Mouse (Mus musculus) myocyte (in vitro differentiated cells): ENCODE measurements at regions not wholly inside any gene's neighbourhood (a gene's known extent, or its start where the extent isn't known, plus 50 kb on each side); places are given as distances from the start of the nearest gene placed in this dataset.

ENCODE experiments used
- H3K27me3 ChIP-seq: one replicate; pipeline ENCODE4 v1.6.1; 2011; ENCODE audit not compliant: control insufficient read depth, insufficient read depth, insufficient read length
- H3K36me3 ChIP-seq: one replicate; pipeline ENCODE4 v1.6.1; 2011; ENCODE audit not compliant: control insufficient read depth, insufficient read depth
- H3K4me2 ChIP-seq: one replicate; pipeline ENCODE4 v1.6.1; 2011; ENCODE audit warnings: low read depth, control low read depth
- H3K4me3 ChIP-seq: one replicate; pipeline ENCODE4 v1.5.1; 2011; ENCODE audit warnings: mild to moderate bottlenecking, control low read depth, moderate library complexity
- H3K79me2 ChIP-seq: one replicate; pipeline ENCODE4 v1.6.1; 2011; ENCODE audit not compliant: control insufficient read depth, insufficient read depth
- H3ac ChIP-seq: one replicate; pipeline ENCODE4 v1.6.1; 2011; ENCODE audit not compliant: control insufficient read depth, insufficient read length
- CEBPB ChIP-seq: IDR thresholded peaks from 2 replicates; pipeline ENCODE4 v1.6.1; 2011; ENCODE audit warnings: mild to moderate bottlenecking, moderate library complexity; ENCODE audit not compliant: poor library complexity, insufficient read depth, severe bottlenecking
- E2F4 ChIP-seq: IDR thresholded peaks from one replicate; pipeline ENCODE4 v1.6.1; 2011; ENCODE audit warnings: mild to moderate bottlenecking, control low read depth, moderate library complexity; ENCODE audit not compliant: insufficient read depth
- MAX ChIP-seq: IDR thresholded peaks from one replicate; pipeline ENCODE4 v1.6.1; 2011; ENCODE audit warnings: low read depth, mild to moderate bottlenecking, control low read depth
- MYOD1 ChIP-seq, 3 experiments: IDR thresholded peaks; one replicate each; pipeline ENCODE4 v1.6.1; 2011; ENCODE audit warnings: control low read depth in 2 of 3, low read depth in 2 of 3, mild to moderate bottlenecking in 2 of 3, moderate library complexity in 1 of 3; ENCODE audit not compliant: insufficient read length in 2 of 3, control insufficient read depth in 1 of 3
- MYOG ChIP-seq, 3 experiments: IDR thresholded peaks; one replicate each; pipeline ENCODE4 v1.6.1; 2011; ENCODE audit warnings: control low read depth in 2 of 3, low read depth in 2 of 3, mild to moderate bottlenecking in 2 of 3; ENCODE audit not compliant: insufficient read length in 2 of 3, control insufficient read depth in 1 of 3, insufficient read depth in 1 of 3
- POLR2A ChIP-seq: IDR thresholded peaks from one replicate; pipeline ENCODE4 v1.6.1; 2011; ENCODE audit warnings: low read depth, mild to moderate bottlenecking, control low read depth, moderate library complexity; ENCODE audit not compliant: insufficient read length
- POLR2AphosphoS2 ChIP-seq: IDR thresholded peaks from one replicate; pipeline ENCODE4 v1.6.1; 2011; ENCODE audit warnings: low read depth, control low read depth; ENCODE audit not compliant: insufficient read length
- REST ChIP-seq: IDR thresholded peaks from one replicate; pipeline ENCODE4 v1.6.1; 2011; ENCODE audit warnings: mild to moderate bottlenecking, control low read depth, moderate library complexity; ENCODE audit not compliant: insufficient read depth, insufficient read length
- SRF ChIP-seq: IDR thresholded peaks from one replicate; pipeline ENCODE4 v1.6.1; 2011; ENCODE audit warnings: low read depth; ENCODE audit not compliant: control insufficient read depth, insufficient read length
- TCF12 ChIP-seq: IDR thresholded peaks from one replicate; pipeline ENCODE4 v1.6.1; 2011; ENCODE audit warnings: mild to moderate bottlenecking, control low read depth; ENCODE audit not compliant: poor library complexity, insufficient read depth, severe bottlenecking
- TCF3 ChIP-seq: IDR thresholded peaks from one replicate; pipeline ENCODE4 v1.6.1; 2011; ENCODE audit warnings: low read depth, control low read depth; ENCODE audit not compliant: insufficient read length
- USF1 ChIP-seq: IDR thresholded peaks from one replicate; pipeline ENCODE4 v1.6.1; 2011; ENCODE audit warnings: low read depth, mild to moderate bottlenecking, control low read depth, moderate library complexity

- H3K79me2 ChIP-seq = no peaks in the 10 kb centered on the region
- H3K4me3 ChIP-seq = no peak overlapping the region
- TF ChIP-seq REST (no peak), MYOD1 (IDR thresholded peaks at IDR 0.05; ENCODE audit: control insufficient read depth in 1 of 3, insufficient read length in 2 of 3, low read depth in 2 of 3) (no peak), E2F4 (no peak), POLR2A (no peak)
- no peaks in the 10 kb centered on the region for H3K36me3 ChIP-seq
- no peak overlapping the region for H3ac ChIP-seq
- no peak overlapping the region for H3K4me2 ChIP-seq
- H3K27me3 ChIP-seq = no peaks in the 10 kb centered on the region
Observed at GRCm38 (mm10) chr10:116713456-116713855, 132.1 kb upstream of the Cnot2 start.

- Histone ChIP-seq H3K4me3 (no peak overlapping the region), H3K4me2 (no peak overlapping the region), H3K27me3 (no peaks in the 10 kb centered on the region), H3ac (no peak overlapping the region), H3K79me2 (no peaks in the 10 kb centered on the region), H3K36me3 (no peaks in the 10 kb centered on the region)
- TF ChIP-seq SRF (no peak), USF1 (no peak), TCF12 (no peak), REST (no peak), POLR2A (no peak), MYOG (IDR thresholded peaks at IDR 0.05; ENCODE audit: control insufficient read depth in 1 of 3, insufficient read depth in 1 of 3, insufficient read length in 2 of 3, low read depth in 2 of 3) (no peak)
Observed at GRCm38 (mm10) chr10:116707025-116707424, 125.7 kb upstream of the Cnot2 start.

- Histone ChIP-seq H3K4me2 (no peak overlapping the region), H3K27me3 (no peaks in the 10 kb centered on the region), H3ac (no peak overlapping the region), H3K79me2 (no peaks in the 10 kb centered on the region), H3K36me3 (no peaks in the 10 kb centered on the region), H3K4me3 (no peak overlapping the region)
- no peak for TF ChIP-seq POLR2A
- no peak for TF ChIP-seq MYOG (IDR thresholded peaks at IDR 0.05; ENCODE audit: control insufficient read depth in 1 of 3, insufficient read depth in 1 of 3, insufficient read length in 2 of 3, low read depth in 2 of 3)
- no peak for TF ChIP-seq REST
- TF ChIP-seq USF1 = no peak
- TF ChIP-seq POLR2AphosphoS2 = no peak
- TF ChIP-seq SRF = no peak
- TF ChIP-seq TCF12 = no peak
- TF ChIP-seq E2F4 = no peak
- no peak for TF ChIP-seq CEBPB
- TF ChIP-seq MYOD1 (IDR thresholded peaks at IDR 0.05; ENCODE audit: control insufficient read depth in 1 of 3, insufficient read length in 2 of 3, low read depth in 2 of 3) = no peak
- no peak for TF ChIP-seq MAX
- TF ChIP-seq TCF3 = no peak
Observed at GRCm38 (mm10) chr10:116701281-116701680, 120.0 kb upstream of the Cnot2 start.

GRCm38 (mm10) chr10:116699711-116700110 lies 118.4 kb upstream of the Cnot2 start:
- H3K36me3 ChIP-seq = no peaks in the 10 kb centered on the region
- H3K4me2 ChIP-seq = no peak overlapping the region
- TF ChIP-seq REST = no peak
- no peak for TF ChIP-seq MAX
- TF ChIP-seq TCF12 = no peak
- no peak for TF ChIP-seq TCF3
- no peak for TF ChIP-seq E2F4
- no peak for TF ChIP-seq MYOG (IDR thresholded peaks at IDR 0.05; ENCODE audit: control insufficient read depth in 1 of 3, insufficient read depth in 1 of 3, insufficient read length in 2 of 3, low read depth in 2 of 3)
- TF ChIP-seq CEBPB = no peak
- no peak for TF ChIP-seq POLR2A
- TF ChIP-seq POLR2AphosphoS2 = no peak
- TF ChIP-seq SRF = no peak
- no peaks in the 10 kb centered on the region for H3K79me2 ChIP-seq
- no peak overlapping the region for H3K4me3 ChIP-seq
- no peaks in the 10 kb centered on the region for H3K27me3 ChIP-seq
- no peak overlapping the region for H3ac ChIP-seq

GRCm38 (mm10) chr10:116697628-116698316 lies 116.5 kb upstream of the Cnot2 start:
- no peaks in the 10 kb centered on the region for H3K36me3 ChIP-seq
- H3ac ChIP-seq = no peak overlapping the region
- no peak for TF ChIP-seq POLR2A
- TF ChIP-seq MYOD1 (IDR thresholded peaks at IDR 0.05; ENCODE audit: control insufficient read depth in 1 of 3, insufficient read length in 2 of 3, low read depth in 2 of 3) = no peak
- no peak for TF ChIP-seq POLR2AphosphoS2
- TF ChIP-seq TCF12 = no peak
- no peak for TF ChIP-seq MYOG (IDR thresholded peaks at IDR 0.05; ENCODE audit: control insufficient read depth in 1 of 3, insufficient read depth in 1 of 3, insufficient read length in 2 of 3, low read depth in 2 of 3)
- no peak for TF ChIP-seq E2F4
- no peak for TF ChIP-seq SRF
- TF ChIP-seq REST = no peak
- TF ChIP-seq MAX = no peak
- TF ChIP-seq USF1 = no peak
- TF ChIP-seq TCF3 = no peak
- TF ChIP-seq CEBPB = no peak
- H3K4me2 ChIP-seq = no peak overlapping the region
- no peaks in the 10 kb centered on the region for H3K79me2 ChIP-seq
- no peak overlapping the region for H3K4me3 ChIP-seq
- no peaks in the 10 kb centered on the region for H3K27me3 ChIP-seq
